Mouse (Mus musculus): ENCODE data around the gene Il12rb1.
"Not testable (repeated sequence)": the region's sequence is repeated elsewhere in the genome, so short reads cannot be mapped to it uniquely, and the experiment has no call there.

Gene Il12rb1

GRCm38 (mm10) chr8:70820101-70820935 is 12.1 kb downstream of the Il12rb1 start:
- Histone ChIP-seq H3K4me1 (replicated peaks; ENCODE audit: low read depth, low read length) (peaks cover 50% of the 10 kb centered on the region), H3K27me3 (ENCODE audit: insufficient read depth, low read length) (peaks cover 23% of the 10 kb centered on the region), H3K4me3 (replicated peaks; ENCODE audit: low read length) (peak overlapping the region; percentile 77), H3K36me3 (ENCODE audit: insufficient read depth, low read length) (no peaks in the 10 kb centered on the region), H3K9me3 (ENCODE audit: low read length) (no peaks in the 10 kb centered on the region)
- TF ChIP-seq NANOG (IDR thresholded peaks at IDR 0.05; ENCODE audit: borderline replicate concordance, low read length): no peak
- TF ChIP-seq CTCF (conservative IDR thresholded peaks at IDR 0.05; ENCODE audit: low read length): no peak
- TF ChIP-seq POU5F1 (IDR thresholded peaks at IDR 0.05; ENCODE audit: borderline replicate concordance, low read length): no peak

GRCm38 (mm10) chr8:70821399-70821962 is 13.2 kb downstream of the Il12rb1 start:
- peak overlapping the region; percentile 26; the same call in 1 of the 2 replicates for H3K4me3 ChIP-seq (replicated peaks; ENCODE audit: low read length)
- TF ChIP-seq NANOG (IDR thresholded peaks at IDR 0.05; ENCODE audit: borderline replicate concordance, low read length): no peak
- peak; percentile 82 for TF ChIP-seq CTCF (conservative IDR thresholded peaks at IDR 0.05; ENCODE audit: low read length)
- no peak for TF ChIP-seq POU5F1 (IDR thresholded peaks at IDR 0.05; ENCODE audit: borderline replicate concordance, low read length)

GRCm38 (mm10) chr8:70821992-70822391 is 13.7 kb downstream of the Il12rb1 start:
- H3K36me3 ChIP-seq (ENCODE audit: insufficient read depth, low read length): no peaks in the 10 kb centered on the region

More at GRCm38 (mm10) chr8:70821399-70821962, 13.2 kb downstream of the Il12rb1 start:
- peaks cover under 1% of the 10 kb centered on the region; the same call in 1 of the 2 replicates for H3K9me3 ChIP-seq (ENCODE audit: low read length)
- no peaks in the 10 kb centered on the region for H3K36me3 ChIP-seq (ENCODE audit: insufficient read depth, low read length)
- H3K4me1 ChIP-seq (replicated peaks; ENCODE audit: low read depth, low read length): peaks cover 54% of the 10 kb centered on the region
- peaks cover 12% of the 10 kb centered on the region for H3K27me3 ChIP-seq (ENCODE audit: insufficient read depth, low read length)

GRCm38 (mm10) chr8:70822594-70822993 is 14.3 kb downstream of the Il12rb1 start:
- H3K4me3 ChIP-seq (replicated peaks; ENCODE audit: low read length); H3K27me3 ChIP-seq (ENCODE audit: insufficient read depth, low read length); H3K36me3 ChIP-seq (ENCODE audit: insufficient read depth, low read length); H3K9me3 ChIP-seq (ENCODE audit: low read length): not testable (repeated sequence)
- H3K4me1 ChIP-seq (replicated peaks; ENCODE audit: low read depth, low read length): peaks cover 44% of the 10 kb centered on the region

More at GRCm38 (mm10) chr8:70821992-70822391, 13.7 kb downstream of the Il12rb1 start:
- Histone ChIP-seq H3K9me3 (ENCODE audit: low read length) (peaks cover 6% of the 10 kb centered on the region; the same call in 1 of the 2 replicates), H3K4me3 (replicated peaks; ENCODE audit: low read length) (peak overlapping the region; percentile 26; the same call in 1 of the 2 replicates), H3K27me3 (ENCODE audit: insufficient read depth, low read length) (peaks cover 7% of the 10 kb centered on the region), H3K4me1 (replicated peaks; ENCODE audit: low read depth, low read length) (peaks cover 49% of the 10 kb centered on the region)
- TF ChIP-seq POU5F1 (IDR thresholded peaks at IDR 0.05; ENCODE audit: borderline replicate concordance, low read length) (no peak), CTCF (conservative IDR thresholded peaks at IDR 0.05; ENCODE audit: low read length) (no peak), NANOG (IDR thresholded peaks at IDR 0.05; ENCODE audit: borderline replicate concordance, low read length) (no peak)

- TF ChIP-seq POU5F1 (IDR thresholded peaks at IDR 0.05; ENCODE audit: borderline replicate concordance, low read length) (no peak), CTCF (conservative IDR thresholded peaks at IDR 0.05; ENCODE audit: low read length) (no peak), NANOG (IDR thresholded peaks at IDR 0.05; ENCODE audit: borderline replicate concordance, low read length) (no peak)
- H3K36me3 ChIP-seq (ENCODE audit: insufficient read depth, low read length): no peaks in the 10 kb centered on the region
- peaks cover 44% of the 10 kb centered on the region for H3K4me1 ChIP-seq (replicated peaks; ENCODE audit: low read depth, low read length)
- peaks cover 3% of the 10 kb centered on the region; the same call in 1 of the 2 replicates for H3K27me3 ChIP-seq (ENCODE audit: insufficient read depth, low read length)
- H3K4me3 ChIP-seq (replicated peaks; ENCODE audit: low read length): no peak overlapping the region
- peaks cover 7% of the 10 kb centered on the region; the same call in 1 of the 2 replicates for H3K9me3 ChIP-seq (ENCODE audit: low read length)
Observed at GRCm38 (mm10) chr8:70823802-70824201, 15.6 kb downstream of the Il12rb1 start.

- TF ChIP-seq POU5F1 (IDR thresholded peaks at IDR 0.05; ENCODE audit: borderline replicate concordance, low read length) (no peak), CTCF (conservative IDR thresholded peaks at IDR 0.05; ENCODE audit: low read length) (no peak), NANOG (IDR thresholded peaks at IDR 0.05; ENCODE audit: borderline replicate concordance, low read length) (no peak)
- H3K4me1 ChIP-seq (replicated peaks; ENCODE audit: low read depth, low read length): peaks cover 35% of the 10 kb centered on the region
- no peak overlapping the region for H3K4me3 ChIP-seq (replicated peaks; ENCODE audit: low read length)
- H3K36me3 ChIP-seq (ENCODE audit: insufficient read depth, low read length): no peaks in the 10 kb centered on the region
- H3K27me3 ChIP-seq (ENCODE audit: insufficient read depth, low read length): peaks cover 3% of the 10 kb centered on the region; the same call in 1 of the 2 replicates
- H3K9me3 ChIP-seq (ENCODE audit: low read length): peaks cover 7% of the 10 kb centered on the region; the same call in 1 of the 2 replicates
Observed at GRCm38 (mm10) chr8:70825816-70826215, 17.6 kb downstream of the Il12rb1 start.

GRCm38 (mm10) chr8:70827010-70827409 is 18.8 kb downstream of the Il12rb1 start:
- Histone ChIP-seq H3K4me1 (replicated peaks; ENCODE audit: low read depth, low read length) (peaks cover 25% of the 10 kb centered on the region), H3K9me3 (ENCODE audit: low read length) (peaks cover 7% of the 10 kb centered on the region; the same call in 1 of the 2 replicates), H3K27me3 (ENCODE audit: insufficient read depth, low read length) (peaks cover 3% of the 10 kb centered on the region; the same call in 1 of the 2 replicates), H3K4me3 (replicated peaks; ENCODE audit: low read length) (no peak overlapping the region), H3K36me3 (ENCODE audit: insufficient read depth, low read length) (no peaks in the 10 kb centered on the region)
- TF ChIP-seq POU5F1 (IDR thresholded peaks at IDR 0.05; ENCODE audit: borderline replicate concordance, low read length) (no peak), NANOG (IDR thresholded peaks at IDR 0.05; ENCODE audit: borderline replicate concordance, low read length) (no peak), CTCF (conservative IDR thresholded peaks at IDR 0.05; ENCODE audit: low read length) (peak; percentile 44; the same call in 1 of the 2 replicates)

- H3K4me3 ChIP-seq (replicated peaks; ENCODE audit: low read length): no peak overlapping the region
- TF ChIP-seq NANOG (IDR thresholded peaks at IDR 0.05; ENCODE audit: borderline replicate concordance, low read length) (no peak), POU5F1 (IDR thresholded peaks at IDR 0.05; ENCODE audit: borderline replicate concordance, low read length) (no peak), CTCF (conservative IDR thresholded peaks at IDR 0.05; ENCODE audit: low read length) (no peak)
- peaks cover 26% of the 10 kb centered on the region for H3K4me1 ChIP-seq (replicated peaks; ENCODE audit: low read depth, low read length)
- peaks cover 7% of the 10 kb centered on the region; the same call in 1 of the 2 replicates for H3K9me3 ChIP-seq (ENCODE audit: low read length)
- H3K36me3 ChIP-seq (ENCODE audit: insufficient read depth, low read length): no peaks in the 10 kb centered on the region
- H3K27me3 ChIP-seq (ENCODE audit: insufficient read depth, low read length): peaks cover 3% of the 10 kb centered on the region; the same call in 1 of the 2 replicates
Observed at GRCm38 (mm10) chr8:70827796-70828195, 19.5 kb downstream of the Il12rb1 start.

All from E14TG2a.4 (cell line).